Mouse (Mus musculus) neural tube, embryonic 15.5 days (tissue): ENCODE data around the gene Apeh. TPM values are rescaled to one million over a fixed set of nuclear protein-coding genes. Genes with fewer than 3 reads are reported as not detected.
"Not testable (repeated sequence)": the region's sequence is repeated elsewhere in the genome, so short reads cannot be mapped to it uniquely, and the experiment has no call there.

Experiments used
- ATAC-seq: fragments of 200-750 bp; cut with Nextera tagmentation; 2 replicates; pipeline ENCODE4 v1.8.0; 2017; ENCODE audit warnings: mild to moderate bottlenecking, moderate TSS enrichment, moderate library complexity; ENCODE audit not compliant: low FRiP score
- H3K27ac ChIP-seq: fragments of 300-500 bp; sonication (generic); replicated peaks from 2 replicates; pipeline ENCODE4 v1.5.1; 2015; ENCODE audit warnings: mild to moderate bottlenecking, inconsistent platforms
- H3K27me3 ChIP-seq: fragments of 300-500 bp; sonication (generic); replicated peaks from 2 replicates; pipeline ENCODE4 v1.6.1; 2015; ENCODE audit warnings: inconsistent platforms
- H3K36me3 ChIP-seq: fragments of 300-500 bp; sonication (generic); 2 replicates; pipeline ENCODE4 v1.6.1; 2015; ENCODE audit warnings: inconsistent platforms
- H3K4me1 ChIP-seq: fragments of 300-500 bp; sonication (generic); 2 replicates; pipeline ENCODE4 v1.6.1; 2015; ENCODE audit warnings: inconsistent platforms
- H3K4me2 ChIP-seq: fragments of 300-500 bp; sonication (generic); 2 replicates; pipeline ENCODE4 v1.6.1; 2015; ENCODE audit warnings: inconsistent platforms, mild to moderate bottlenecking, moderate library complexity
- H3K4me3 ChIP-seq: fragments of 300-500 bp; sonication (generic); replicated peaks from 2 replicates; pipeline ENCODE4 v1.5.1; 2015; ENCODE audit warnings: mild to moderate bottlenecking, inconsistent platforms
- H3K9ac ChIP-seq: fragments of 300-500 bp; sonication (generic); replicated peaks from 2 replicates; pipeline ENCODE4 v1.6.1; 2015; ENCODE audit warnings: mild to moderate bottlenecking, inconsistent platforms
- H3K9me3 ChIP-seq: fragments of 300-500 bp; sonication (generic); replicated peaks from 2 replicates; pipeline ENCODE4 v1.6.1; 2016; ENCODE audit warnings: inconsistent platforms
- WGBS: fragments of 180-500 bp; shearing (Covaris S2); methylation state at CpG from one replicate; pipeline ENCODE4 v1.1.7; 2015; ENCODE audit warnings: mixed read lengths; 5-methylcytosine and 5-hydroxymethylcytosine counted together
- polyA plus RNA-seq: library from polyadenylated mRNA; unstranded; fragments of >200 nt; fragmentation: Nextera tagmentation; extraction: Ambion mirVana; gene quantifications from 2 replicates; pipeline ENCODE4 v1.2.1, GENCODE M21; 2015

Apeh gene
- polyA plus RNA-seq = 52.3 and 53.5 TPM in 2 replicates

GRCm38 (mm10) chr9:108094184-108094941 lies at the start of gene Apeh:
TSS of gene Apeh (minus strand) at chr9:108094606.
- Histone ChIP-seq H3K27me3 (no peaks in the 10 kb centered on the region), H3K36me3 (peaks cover 51% of the 10 kb centered on the region), H3K27ac (peak within 1 kb of the TSS; percentile 80), H3K4me3 (peak within 1 kb of the TSS; percentile 70), H3K4me2 (peak within 1 kb of the TSS; percentile 97), H3K9me3 (no peaks in the 10 kb centered on the region), H3K4me1 (peaks cover 35% of the 10 kb centered on the region), H3K9ac (peak within 1 kb of the TSS; percentile 83)
- peak; percentile 91 for ATAC-seq
- under 1% methylated on average over 52 of the region's 52 CpGs for WGBS

DNA sequence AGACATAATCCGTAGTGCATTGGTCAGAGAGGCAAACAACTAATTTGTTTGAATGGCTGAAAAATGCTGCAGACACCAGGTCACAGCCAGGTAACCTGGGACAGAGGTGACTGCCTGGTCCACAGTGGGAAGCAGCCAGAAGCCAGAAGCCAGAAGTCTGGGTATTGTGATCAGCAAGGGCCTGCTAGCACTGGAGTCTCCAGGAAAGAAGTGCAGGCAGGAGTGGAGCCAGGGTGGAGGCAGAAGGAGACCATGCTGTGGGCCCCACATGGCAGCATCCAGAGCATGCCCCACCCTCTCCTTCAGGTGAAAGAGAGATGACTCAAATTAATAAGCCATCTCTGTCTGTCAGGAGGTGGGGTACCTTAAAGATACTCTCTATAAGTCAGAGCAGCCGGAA lies 49.1 kb upstream of the Apeh start:
- Histone ChIP-seq H3K9ac (no peak overlapping the region), H3K9me3 (no peaks in the 10 kb centered on the region), H3K36me3 (peaks cover 9% of the 10 kb centered on the region), H3K4me3 (no peak overlapping the region), H3K27me3 (no peaks in the 10 kb centered on the region), H3K4me1 (no peaks in the 10 kb centered on the region; the same call in 1 of the 2 replicates), H3K4me2 (no peak overlapping the region), H3K27ac (no peak overlapping the region)
- ATAC-seq = no peak
- WGBS = 82% methylated on average over 2 of the region's 2 CpGs

- Histone ChIP-seq H3K4me2 (no peak overlapping the region), H3K27me3 (no peaks in the 10 kb centered on the region), H3K36me3 (peaks cover 26% of the 10 kb centered on the region), H3K4me1 (no peaks in the 10 kb centered on the region; the same call in 1 of the 2 replicates), H3K9ac (no peak overlapping the region), H3K9me3 (no peaks in the 10 kb centered on the region), H3K27ac (no peak overlapping the region), H3K4me3 (no peak overlapping the region)
- no peak for ATAC-seq
- WGBS = 86% methylated on average over 10 of the region's 10 CpGs
These were observed 47.0 kb upstream of the Apeh start for GRCm38 (mm10) chr9:108141387-108141786.

DNA sequence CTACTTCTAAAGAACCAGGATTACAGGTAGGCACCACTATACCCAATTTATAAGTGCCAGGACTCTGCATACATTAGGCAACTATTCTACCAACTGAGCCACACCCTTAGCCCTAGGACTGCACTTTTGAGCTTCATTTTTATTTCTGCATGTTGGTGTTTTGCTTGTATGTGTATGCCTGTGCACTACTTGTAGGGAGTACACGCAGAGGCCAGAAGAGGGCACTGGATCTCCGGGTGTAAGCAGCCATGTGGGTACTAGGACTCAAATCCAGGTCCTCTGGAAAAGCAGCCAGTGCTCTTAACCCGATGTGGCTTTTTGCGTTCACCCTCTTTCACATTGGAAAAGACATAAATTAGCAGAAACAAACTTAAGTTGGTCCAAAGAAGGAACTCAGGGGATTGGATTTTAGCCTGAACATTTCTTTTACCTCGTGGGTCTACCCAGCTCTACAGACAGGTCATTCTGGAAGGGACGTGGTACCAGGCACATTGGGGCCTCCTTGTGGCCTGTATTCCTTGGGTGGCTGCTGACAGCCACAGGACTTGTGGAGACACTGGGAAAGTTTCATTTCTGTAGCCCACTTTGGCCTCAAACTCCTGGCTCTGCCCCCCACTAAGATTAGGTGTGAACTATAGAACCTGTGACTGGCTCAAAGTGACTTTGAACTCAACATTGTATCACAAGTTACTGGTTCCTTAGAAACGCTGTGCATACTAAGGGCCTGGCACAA lies 45.7 kb upstream of the Apeh start:
- H3K9me3 ChIP-seq = no peaks in the 10 kb centered on the region
- no peak overlapping the region for H3K27ac ChIP-seq
- WGBS = 81% methylated on average over 7 of the region's 7 CpGs
- no peak for ATAC-seq
- H3K27me3 ChIP-seq = no peaks in the 10 kb centered on the region
- no peak overlapping the region for H3K4me2 ChIP-seq
- H3K36me3 ChIP-seq = peaks cover 26% of the 10 kb centered on the region
- no peak overlapping the region for H3K9ac ChIP-seq
- no peaks in the 10 kb centered on the region for H3K4me1 ChIP-seq
- no peak overlapping the region for H3K4me3 ChIP-seq

DNA sequence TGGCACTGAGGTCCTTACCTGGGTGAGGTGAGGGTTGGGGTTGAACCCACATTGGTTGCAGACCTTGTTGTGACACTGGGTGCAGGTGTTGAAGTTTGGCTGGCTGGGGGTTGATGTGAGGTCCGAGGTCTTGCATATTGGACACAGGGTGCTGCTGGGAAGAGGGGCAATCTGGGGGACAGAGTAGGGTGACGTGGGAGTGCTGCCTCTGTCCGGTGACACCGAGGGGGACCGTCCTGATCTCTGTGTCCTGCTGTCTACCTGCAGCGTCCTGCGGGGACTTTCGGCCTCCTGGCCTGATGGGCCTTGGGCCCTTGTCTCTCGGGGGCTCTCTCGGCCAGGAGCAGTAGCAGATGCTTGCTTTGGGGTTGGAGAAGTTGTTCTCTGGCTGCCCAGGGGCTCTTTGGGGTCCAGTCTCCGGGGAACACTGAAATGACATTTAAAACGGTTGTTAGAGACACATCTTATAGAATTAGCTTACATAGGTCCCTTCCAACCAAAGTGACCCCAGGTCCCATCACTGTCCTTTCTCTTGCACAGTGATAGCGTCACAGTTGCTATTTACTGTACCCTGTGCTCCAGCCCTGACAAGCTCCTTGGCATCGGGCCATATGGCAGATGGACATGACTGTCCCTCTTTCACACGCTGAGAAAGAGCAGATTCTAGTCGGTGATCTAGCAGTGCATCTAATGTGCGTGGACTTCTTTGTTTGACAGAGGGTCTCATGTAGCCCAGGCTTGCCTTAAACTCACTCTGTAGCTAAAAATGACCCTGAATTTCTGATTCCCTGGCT lies 45.0 kb upstream of the Apeh start:
- Histone ChIP-seq H3K27ac (no peak overlapping the region), H3K27me3 (no peaks in the 10 kb centered on the region), H3K4me1 (no peaks in the 10 kb centered on the region), H3K4me2 (no peak overlapping the region), H3K9ac (no peak overlapping the region), H3K36me3 (peaks cover 26% of the 10 kb centered on the region), H3K4me3 (no peak overlapping the region), H3K9me3 (no peaks in the 10 kb centered on the region)
- no peak for ATAC-seq
- WGBS = 74% methylated on average over 17 of the region's 17 CpGs

- 82% methylated on average over 6 of the region's 6 CpGs for WGBS
- Histone ChIP-seq H3K9me3 (no peaks in the 10 kb centered on the region), H3K27me3 (no peaks in the 10 kb centered on the region), H3K27ac (no peak overlapping the region), H3K4me1 (no peaks in the 10 kb centered on the region), H3K4me3 (no peak overlapping the region), H3K9ac (no peak overlapping the region), H3K4me2 (no peak overlapping the region), H3K36me3 (peaks cover 26% of the 10 kb centered on the region)
- no peak for ATAC-seq
These were observed 43.7 kb upstream of the Apeh start for GRCm38 (mm10) chr9:108138118-108138517.

DNA sequence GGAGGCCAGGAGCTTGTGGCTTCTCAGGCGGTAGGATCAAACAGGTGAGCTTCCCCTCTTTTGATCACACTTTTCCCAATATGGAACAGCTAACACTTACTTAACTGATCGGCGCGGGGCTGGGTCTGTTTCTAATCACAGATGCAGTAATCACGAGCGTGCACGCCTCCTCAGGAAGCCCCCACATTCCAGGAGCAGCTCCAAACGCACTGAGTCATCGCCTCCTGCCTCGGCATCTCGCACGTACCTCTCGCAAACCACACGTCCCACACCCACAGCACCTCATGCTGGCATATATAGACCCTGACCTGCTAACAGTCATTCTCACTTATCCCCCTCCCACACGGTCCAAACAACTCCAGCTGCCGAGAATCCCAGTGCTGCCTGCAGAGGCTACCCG lies 43.1 kb upstream of the Apeh start:
- Histone ChIP-seq H3K9me3 (no peaks in the 10 kb centered on the region), H3K36me3 (peaks cover 26% of the 10 kb centered on the region), H3K27me3 (no peaks in the 10 kb centered on the region), H3K4me1 (no peaks in the 10 kb centered on the region), H3K4me2 (no peak overlapping the region), H3K27ac (no peak overlapping the region), H3K4me3 (no peak overlapping the region), H3K9ac (no peak overlapping the region)
- WGBS = 69% methylated on average over 17 of the region's 17 CpGs
- ATAC-seq = no peak

GRCm38 (mm10) chr9:108136930-108137462 lies 42.6 kb upstream of the Apeh start:
- WGBS = 82% methylated on average over 6 of the region's 6 CpGs

GRCm38 (mm10) chr9:108136225-108136624 lies 41.8 kb upstream of the Apeh start:
- H3K4me1 ChIP-seq = no peaks in the 10 kb centered on the region
- H3K4me3 ChIP-seq = no peak overlapping the region
- no peak overlapping the region for H3K4me2 ChIP-seq
- no peak for ATAC-seq
- H3K27me3 ChIP-seq = no peaks in the 10 kb centered on the region
- H3K9ac ChIP-seq = no peak overlapping the region
- H3K9me3 ChIP-seq = no peaks in the 10 kb centered on the region
- H3K36me3 ChIP-seq = peaks cover 26% of the 10 kb centered on the region
- no peak overlapping the region for H3K27ac ChIP-seq
- WGBS = 47% methylated on average over 1 of the region's 1 CpGs

More at GRCm38 (mm10) chr9:108136930-108137462, 42.6 kb upstream of the Apeh start:
- Histone ChIP-seq H3K4me3 (no peak overlapping the region), H3K27ac (no peak overlapping the region), H3K36me3 (peaks cover 26% of the 10 kb centered on the region), H3K9ac (no peak overlapping the region), H3K9me3 (no peaks in the 10 kb centered on the region), H3K27me3 (no peaks in the 10 kb centered on the region), H3K4me2 (no peak overlapping the region), H3K4me1 (no peaks in the 10 kb centered on the region)
- no peak for ATAC-seq

GRCm38 (mm10) chr9:108135679-108136078 lies 41.3 kb upstream of the Apeh start:
- 98% methylated on average over 3 of the region's 3 CpGs for WGBS
- not testable (repeated sequence) for H3K27ac ChIP-seq, H3K4me1 ChIP-seq, H3K9ac ChIP-seq, H3K27me3 ChIP-seq, H3K9me3 ChIP-seq, H3K4me3 ChIP-seq, ATAC-seq, H3K4me2 ChIP-seq
- peaks cover 26% of the 10 kb centered on the region for H3K36me3 ChIP-seq

DNA sequence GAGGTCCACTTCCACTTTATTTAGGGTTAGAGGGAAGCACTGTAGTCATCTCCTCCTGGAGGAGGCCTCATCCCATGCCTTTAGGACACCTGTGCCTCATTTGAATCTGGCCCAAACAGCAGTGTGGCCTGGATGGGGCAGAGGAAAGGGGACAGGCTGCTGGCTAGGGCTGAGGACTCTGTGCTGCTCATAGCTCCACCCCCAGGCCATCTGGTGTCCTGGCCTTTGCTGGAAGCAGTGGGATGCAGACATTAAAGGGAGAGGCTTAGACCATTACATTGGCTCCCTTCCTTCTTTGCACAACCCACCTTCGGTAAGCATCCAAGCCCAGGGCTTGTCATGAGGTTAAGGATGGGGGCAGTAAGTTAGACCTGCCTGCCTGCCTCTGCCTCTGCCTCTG lies 39.1 kb upstream of the Apeh start:
- no peak for ATAC-seq
- Histone ChIP-seq H3K4me1 (no peaks in the 10 kb centered on the region), H3K4me3 (no peak overlapping the region), H3K27me3 (no peaks in the 10 kb centered on the region), H3K9ac (no peak overlapping the region), H3K36me3 (peaks cover 17% of the 10 kb centered on the region), H3K9me3 (no peaks in the 10 kb centered on the region), H3K27ac (no peak overlapping the region), H3K4me2 (no peak overlapping the region)
- WGBS = 93% methylated on average over 1 of the region's 1 CpGs
